Mouse (Mus musculus) spleen, embryonic (tissue): Measurements from ENCODE around the gene 4921536K21Rik.

Source experiments
- CTCF ChIA-PET: fragments of 350-600 bp; sonication (Branson Sonifier 250); formaldehyde crosslinking; loops from one replicate; lab custom pipeline; 2022; lab: Charles Lee

The 4921536K21Rik gene

GRCm38 (mm10) chr11:3894406-3895281 is at the start of gene 4921536K21Rik, which contains the start of gene Dusp18:
Gene 4921536K21Rik (minus strand): TSS chr11:3895098.
Gene Dusp18 (plus strand): TSS chr11:3895240.
- CTCF ChIA-PET, result interaction anchor here (0.5 kb wide), 1 partner anchor 96 kb away, joined by 4 read pairs; no protein-coding TSS in a partner anchor

GRCm38 (mm10) chr11:3941371-3941770 is 46.5 kb upstream of the 4921536K21Rik start:
- CTCF ChIA-PET, result no interaction called here

GRCm38 (mm10) chr11:3937321-3937874 is 42.5 kb upstream of the 4921536K21Rik start:
- CTCF ChIA-PET, result no interaction called here

DNA sequence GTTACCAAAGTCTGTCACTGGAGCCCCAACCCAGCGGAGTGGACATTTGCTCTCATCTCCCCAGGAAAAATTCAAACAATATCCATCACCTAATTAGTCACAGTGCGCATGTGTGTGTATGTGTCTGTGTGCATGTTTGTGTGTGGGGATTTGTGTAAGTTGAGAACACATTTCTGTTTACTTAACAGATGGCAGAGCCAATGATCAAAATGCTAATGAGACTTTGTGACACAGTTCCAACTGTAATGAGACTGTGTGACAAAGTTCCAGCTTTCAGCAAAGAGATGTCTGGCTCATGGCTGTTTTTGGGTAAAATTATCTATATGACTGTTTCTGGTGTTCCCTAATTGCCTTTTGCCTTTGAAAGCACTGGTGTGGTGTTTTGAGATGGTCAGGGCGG is 41.4 kb upstream of the 4921536K21Rik start:
- CTCF ChIA-PET, result no interaction called here

DNA sequence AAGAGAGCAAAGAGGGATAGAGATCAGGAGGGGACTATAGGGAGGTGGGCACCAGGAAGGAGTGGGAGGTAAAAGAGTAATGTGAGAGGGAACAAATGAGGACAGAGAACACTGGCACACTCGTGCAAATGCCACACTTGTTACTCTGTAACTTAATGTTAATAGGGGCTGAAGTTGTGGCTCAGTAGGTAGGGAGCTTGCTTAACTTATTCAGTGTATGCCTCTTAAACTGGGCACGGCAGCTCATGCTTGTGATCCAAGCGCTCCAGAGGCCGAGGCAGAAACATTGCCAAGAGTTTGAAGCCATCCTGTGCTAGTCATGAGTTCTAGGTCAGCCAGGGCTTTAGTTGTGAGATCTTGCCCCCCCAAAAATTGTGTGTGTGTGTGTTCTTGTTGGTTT is 40.2 kb upstream of the 4921536K21Rik start:
- CTCF ChIA-PET, result no interaction called here

- CTCF ChIA-PET, result no interaction called here
Observed at GRCm38 (mm10) chr11:3933756-3934285, 38.9 kb upstream of the 4921536K21Rik start.

GRCm38 (mm10) chr11:3931511-3932211 is 36.8 kb upstream of the 4921536K21Rik start, which contains the start of gene Tcn2:
Gene Tcn2 (minus strand): TSS chr11:3932159.
- CTCF ChIA-PET, result interaction anchor here (1.7 kb wide), 1 partner anchor 10 kb away, joined by 4 read pairs; no protein-coding TSS in a partner anchor

DNA sequence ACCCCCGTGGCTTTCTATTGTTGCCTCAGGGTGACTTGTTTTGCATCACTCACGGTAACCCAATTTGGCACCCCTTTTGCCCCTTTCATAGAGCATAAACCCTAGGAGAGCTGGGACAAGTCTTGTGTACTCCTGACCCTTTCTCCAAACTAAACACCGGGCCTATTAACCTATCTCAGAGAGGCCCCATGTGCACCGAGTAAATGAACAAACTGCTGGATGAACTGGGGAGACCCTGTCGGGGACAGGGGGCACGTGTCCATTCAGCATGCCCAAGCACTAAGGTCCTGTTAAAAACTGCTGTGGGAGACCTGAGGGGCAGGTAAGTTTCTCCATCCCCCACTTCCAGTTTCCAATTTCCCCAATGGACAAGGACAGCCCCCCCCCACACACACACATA is 36.0 kb upstream of the 4921536K21Rik start:
- CTCF ChIA-PET, result interaction anchor here (1.7 kb wide), 1 partner anchor 10 kb away, joined by 4 read pairs; no protein-coding TSS in a partner anchor

- CTCF ChIA-PET, result no interaction called here
Observed at GRCm38 (mm10) chr11:3930019-3930418, 35.1 kb upstream of the 4921536K21Rik start.

DNA sequence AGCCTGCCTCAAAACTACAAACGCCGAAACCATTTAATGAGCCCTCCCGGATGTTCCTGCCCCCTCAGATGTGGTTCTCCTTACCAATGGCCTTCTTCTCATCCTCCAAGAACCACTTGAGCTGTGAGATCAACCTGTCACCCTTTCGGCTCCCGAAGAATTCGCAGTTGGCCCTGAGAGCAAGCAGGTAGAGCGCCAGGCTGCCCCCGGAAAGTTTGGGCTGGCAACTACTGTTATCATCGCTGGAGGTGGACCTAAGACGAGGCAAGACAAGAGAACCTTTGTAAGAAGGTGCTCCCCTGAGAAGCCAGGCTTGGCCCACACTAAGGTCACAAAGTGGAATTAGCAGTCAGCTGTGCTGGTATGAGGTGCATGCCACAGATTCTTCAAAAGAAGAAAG is 31.0 kb upstream of the 4921536K21Rik start:
- CTCF ChIA-PET, result interaction anchor here (0.6 kb wide), 1 partner anchor 23 kb away, joined by 3 read pairs; no protein-coding TSS in a partner anchor

DNA sequence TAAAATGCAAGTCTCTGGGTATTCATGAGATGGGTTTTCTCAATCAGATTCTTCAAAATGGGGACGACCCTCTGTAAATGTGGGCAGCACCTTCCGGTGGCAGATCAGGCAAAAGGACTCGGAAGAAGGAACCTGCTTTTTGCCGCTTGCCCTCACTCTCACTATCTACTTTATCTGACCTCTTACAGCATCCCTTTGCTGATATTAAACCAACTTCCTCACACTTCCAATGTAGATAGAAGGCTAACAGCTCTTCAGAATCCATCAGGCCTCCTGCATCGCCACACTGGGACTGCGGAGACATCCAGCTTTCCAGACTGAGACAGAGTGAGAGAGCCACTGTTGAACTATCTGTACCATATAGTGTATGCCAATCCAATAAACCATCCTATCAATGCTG is 27.8 kb upstream of the 4921536K21Rik start:
- CTCF ChIA-PET, result no interaction called here

- CTCF ChIA-PET, result interaction anchor here (0.5 to 1.1 kb wide), 3 partner anchors 10 to 275 kb away, joined by 3 to 12 read pairs (median 4); partner anchors contain the start of gene Tcn2
Observed at GRCm38 (mm10) chr11:3922115-3922514, 27.2 kb upstream of the 4921536K21Rik start.

GRCm38 (mm10) chr11:3921281-3921850 is 26.5 kb upstream of the 4921536K21Rik start:
- CTCF ChIA-PET, result interaction anchor here (0.5 to 1.1 kb wide), 2 partner anchors 10 to 85 kb away, joined by 3 to 4 read pairs; partner anchors contain the start of gene Tcn2

DNA sequence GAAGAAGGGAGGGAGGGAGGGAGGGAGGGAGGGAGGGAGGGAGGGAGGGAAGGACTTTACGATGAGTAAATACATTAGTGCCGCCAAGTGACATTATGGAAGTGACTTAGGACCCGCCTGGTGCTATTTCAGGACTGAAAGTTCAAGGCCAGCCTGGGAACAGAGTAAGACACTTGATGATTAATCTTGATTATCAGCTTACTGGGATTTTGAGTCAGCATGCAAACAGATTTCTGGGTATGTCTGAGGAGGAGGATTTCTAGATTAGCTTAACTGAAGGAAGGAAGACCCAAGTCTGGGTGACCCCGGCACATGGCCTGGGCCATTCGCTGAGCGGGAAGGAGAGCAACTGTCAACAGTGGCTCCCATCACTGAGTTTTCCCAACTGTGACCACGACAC is 25.6 kb upstream of the 4921536K21Rik start:
- CTCF ChIA-PET, result interaction anchor here (0.6 kb wide), 1 partner anchor 233 kb away, joined by 3 read pairs; no protein-coding TSS in a partner anchor

DNA sequence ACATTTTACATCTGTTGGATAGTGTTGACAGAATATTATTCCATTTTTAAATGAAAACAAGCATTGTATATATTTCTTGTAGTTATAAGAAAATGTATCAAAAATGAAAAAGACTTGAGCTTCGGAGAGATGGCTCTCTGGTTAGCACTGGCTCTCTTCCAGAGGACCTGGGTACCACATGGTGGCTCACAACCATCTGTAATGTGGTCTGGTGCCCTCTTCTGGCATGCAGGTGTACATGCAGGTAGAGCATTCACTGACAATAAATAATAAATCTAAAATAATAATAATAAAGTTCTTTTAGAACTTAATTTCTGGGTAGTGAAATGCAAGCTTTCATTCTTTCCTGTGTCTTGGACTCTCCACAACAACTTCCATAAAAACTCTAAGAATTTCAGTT is 23.8 kb upstream of the 4921536K21Rik start:
- CTCF ChIA-PET, result no interaction called here

DNA sequence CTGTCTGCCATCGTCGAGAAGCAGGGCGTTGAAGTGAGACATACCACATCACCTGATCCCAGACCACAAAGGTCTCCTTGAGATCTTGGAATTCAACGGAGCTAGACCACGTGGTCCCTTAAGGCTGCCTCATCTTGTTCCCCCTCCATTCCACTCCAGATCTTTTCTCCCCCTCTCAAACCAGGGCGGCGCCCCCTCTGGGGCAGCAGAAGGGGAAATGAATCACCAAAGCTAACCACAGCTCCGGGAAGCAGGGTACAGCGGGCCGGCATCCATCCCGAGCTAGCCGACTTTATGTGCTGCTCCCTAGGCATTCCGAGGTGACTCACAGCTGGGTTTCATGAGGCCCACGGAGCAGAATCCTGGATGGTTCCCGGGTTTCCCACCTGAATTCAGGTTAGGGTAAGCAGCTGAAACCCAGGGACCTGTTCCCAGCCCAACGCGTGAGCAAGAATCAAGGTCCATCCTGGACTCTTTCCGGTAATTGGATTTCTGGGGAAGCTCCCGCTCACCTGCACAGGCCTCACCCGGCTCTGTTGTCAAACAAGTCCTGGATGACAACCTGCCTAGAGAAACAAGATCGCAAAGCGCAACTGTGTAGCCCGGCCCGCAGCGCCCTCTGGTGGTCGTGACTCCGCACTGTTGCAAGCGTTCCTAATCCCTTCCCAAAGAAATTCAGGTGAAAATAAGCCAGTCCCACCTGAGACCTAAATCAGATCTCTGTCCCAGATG is 19.4 kb upstream of the 4921536K21Rik start, which contains the start of gene Slc35e4:
TSS of gene Slc35e4 (minus strand) at position 556 of the 732 bp plus-strand sequence.
- CTCF ChIA-PET, result no interaction called here

GRCm38 (mm10) chr11:3913316-3914108 is 18.6 kb upstream of the 4921536K21Rik start:
- CTCF ChIA-PET, result interaction anchor here (0.7 kb wide), 1 partner anchor 16 kb away, joined by 3 read pairs; no protein-coding TSS in a partner anchor

DNA sequence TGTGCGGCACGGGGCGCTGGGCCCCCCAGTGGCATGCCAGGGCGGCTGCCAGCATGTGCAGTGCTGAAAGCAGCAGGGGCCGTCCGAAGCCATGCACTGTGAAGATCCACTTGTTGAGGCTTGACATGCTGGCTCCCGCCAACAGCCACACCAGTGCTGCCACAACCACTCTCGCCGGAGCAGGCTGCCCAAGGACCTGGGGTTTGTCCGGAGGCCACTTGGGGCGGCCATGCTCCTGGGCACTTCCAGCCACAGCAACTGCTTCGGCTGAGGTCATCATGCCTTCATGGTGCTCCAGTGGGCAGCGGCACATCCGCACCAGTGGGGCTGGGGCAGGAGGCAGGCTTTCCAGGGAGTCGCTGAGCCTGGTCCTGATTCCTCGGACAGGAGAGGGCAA is 18.0 kb upstream of the 4921536K21Rik start:
- CTCF ChIA-PET, result interaction anchor here (0.7 kb wide), 1 partner anchor 15 kb away, joined by 3 read pairs; no protein-coding TSS in a partner anchor
